Mouse (Mus musculus): Measurements from ENCODE around the gene Lrp10. TPM values are rescaled to one million over a fixed set of nuclear protein-coding genes. Genes with fewer than 3 reads are reported as not detected.

Gene Lrp10
- total RNA-seq, 2 experiments from 2014 or later, result 32.1 to 34.6 TPM

GRCm38 (mm10) chr14:54516710-54517310 is 52.9 kb downstream of the Lrp10 start:
- no peak for DNase-seq (ENCODE audit: extremely low spot score in 1 of 2, low spot score in 1 of 2)

Other genes starting within 250 kb of the Lrp10 start
- 100 to 1,000 TPM; 117 to 132 TPM for gene Dad1, start 210.0 kb upstream of the Lrp10 start, total RNA-seq (2021)
- gene Abhd4, start 209.9 kb upstream of the Lrp10 start, total RNA-seq (2021), result 10 to 100 TPM; 60.2 to 64.3 TPM
- not detected for gene Olfr49, start 179.2 kb upstream of the Lrp10 start, total RNA-seq (2021)
- gene Oxa1l, start 103.3 kb upstream of the Lrp10 start, total RNA-seq (2021), result 10 to 100 TPM; 50.1 to 57.6 TPM
- 1 to 10 TPM; 1.5 to 1.9 TPM for gene Slc7a7, start 46.4 kb upstream of the Lrp10 start, total RNA-seq (2021)
- gene Mrpl52, start 37.2 kb upstream of the Lrp10 start, total RNA-seq (2021), result 100 to 1,000 TPM; 112 TPM
- gene Mmp14, start 32.5 kb upstream of the Lrp10 start, total RNA-seq (2021), result 10 to 100 TPM; 15.8 to 21.2 TPM
- gene Rem2, start 12.0 kb downstream of the Lrp10 start, total RNA-seq (2021), result 10 to 100 TPM; 22.6 to 23.0 TPM
- 10 to 100 TPM; 53.6 to 61.4 TPM for gene Prmt5, start 53.4 kb downstream of the Lrp10 start, total RNA-seq (2021)
- 1 to 10 TPM; 2.4 to 3.9 TPM for gene Haus4, start 90.5 kb downstream of the Lrp10 start, total RNA-seq (2021)
- gene Ajuba, start 113.4 kb downstream of the Lrp10 start, total RNA-seq (2021), result 1 to 10 TPM; 1.3 to 2.4 TPM
- gene 4931414P19Rik, start 141.9 kb downstream of the Lrp10 start, total RNA-seq (2021), result 1 to 10 TPM; 5.4 to 8.4 TPM
- gene Psmb5, start 153.9 kb downstream of the Lrp10 start, total RNA-seq (2021), result 100 to 1,000 TPM; 208 to 218 TPM
- under 1 TPM; 0.16 to 0.32 TPM for gene Psmb11, start 157.3 kb downstream of the Lrp10 start, total RNA-seq (2021)
- not detected for gene Gm17606, start 176.8 kb downstream of the Lrp10 start, total RNA-seq (2021)
- 10 to 100 TPM; 17.5 to 22.7 TPM for gene Cdh24, start 177.2 kb downstream of the Lrp10 start, total RNA-seq (2021)
- gene 1700123O20Rik, start 222.1 kb downstream of the Lrp10 start, total RNA-seq (2021), result 10 to 100 TPM; 27.3 to 28.7 TPM
- gene Acin1, start 222.8 kb downstream of the Lrp10 start, total RNA-seq (2021), result 100 to 1,000 TPM; 172 to 215 TPM
- not detected for gene Gm29776, start 234.7 kb downstream of the Lrp10 start, total RNA-seq (2021)
- gene Cebpe, start 248.0 kb downstream of the Lrp10 start, total RNA-seq (2021), result not detected

Data from layer of hippocampus, postnatal 25 days (tissue).